Mouse (Mus musculus) limb, embryonic 13.5 days (tissue): ENCODE measurements around the gene Plekhg3. TPM values are rescaled to one million over a fixed set of nuclear protein-coding genes. Genes with fewer than 3 reads are reported as not detected.
A peak's percentile ranks its signal among the peaks of the same experiment; 100 is the strongest.

Source experiments
- ATAC-seq: fragments of 200-750 bp; cut with Nextera tagmentation; 2 replicates; pipeline ENCODE4 v1.8.0; 2017; ENCODE audit warnings: low read depth, moderate number of reproducible peaks, moderate TSS enrichment; ENCODE audit not compliant: low FRiP score
- H3K27ac ChIP-seq: fragments of 300-500 bp; sonication (generic); 2 replicates; pipeline ENCODE4 v1.5.1; 2015; ENCODE audit warnings: inconsistent platforms, mild to moderate bottlenecking, moderate library complexity
- H3K27me3 ChIP-seq: fragments of 300-500 bp; sonication (generic); 2 replicates; pipeline ENCODE4 v1.6.1; 2015; ENCODE audit warnings: mild to moderate bottlenecking, inconsistent platforms
- H3K36me3 ChIP-seq: fragments of 300-500 bp; sonication (generic); 2 replicates; pipeline ENCODE4 v1.6.1; 2015; ENCODE audit warnings: inconsistent platforms, mild to moderate bottlenecking, moderate library complexity
- H3K4me1 ChIP-seq: fragments of 300-500 bp; sonication (generic); 2 replicates; pipeline ENCODE4 v1.6.1; 2015; ENCODE audit warnings: inconsistent platforms
- H3K4me2 ChIP-seq: fragments of 300-500 bp; sonication (generic); replicated peaks from 2 replicates; pipeline ENCODE4 v1.6.1; 2015; ENCODE audit warnings: inconsistent platforms, mild to moderate bottlenecking, moderate library complexity
- H3K4me3 ChIP-seq: fragments of 300-500 bp; sonication (generic); 2 replicates; pipeline ENCODE4 v1.5.1; 2015; ENCODE audit warnings: moderate library complexity, mild to moderate bottlenecking, inconsistent platforms
- H3K9ac ChIP-seq: fragments of 300-500 bp; sonication (generic); 2 replicates; pipeline ENCODE4 v1.6.1; 2015; ENCODE audit warnings: mild to moderate bottlenecking, inconsistent platforms
- H3K9me3 ChIP-seq: fragments of 300-500 bp; sonication (generic); 2 replicates; pipeline ENCODE4 v1.6.1; 2016; ENCODE audit warnings: inconsistent platforms
- WGBS: fragments of 180-500 bp; shearing (Covaris S2); methylation state at CpG from one replicate; pipeline ENCODE4 v1.1.7; 2015; 5-methylcytosine and 5-hydroxymethylcytosine counted together
- microRNA-seq: library from miRNA; unstranded; fragments of <30 nt; microRNA quantifications from one replicate; pipeline ENCODE4, GENCODE M21; 2016
- polyA plus RNA-seq: library from polyadenylated mRNA; unstranded; fragments of >200 nt; fragmentation: Nextera tagmentation; extraction: Ambion mirVana; gene quantifications from 2 replicates; pipeline ENCODE4 v1.2.1, GENCODE M21; 2015

Plekhg3 gene
- polyA plus RNA-seq, 1 experiment from 2014 or later = 7.2 TPM

- Histone ChIP-seq H3K36me3 (no peaks in the 10 kb centered on the region), H3K27me3 (0 out of 2 replicates have a peak, but pooled peaks cover 3% of the 10 kb centered on the region), H3K9me3 (no peaks in the 10 kb centered on the region), H3K4me3 (no peak overlapping the region), H3K4me2 (no peak overlapping the region), H3K9ac (no peak overlapping the region), H3K27ac (no peak overlapping the region), H3K4me1 (peaks cover 9% of the 10 kb centered on the region; the same call in 1 of the 2 replicates)
- WGBS = 79% methylated on average over 15 of the region's 15 CpGs
- no peak for ATAC-seq
These were observed 78.4 kb downstream of the Plekhg3 start for GRCm38 (mm10) chr12:76608997-76609565.

GRCm38 (mm10) chr12:76612621-76613020 lies 81.9 kb downstream of the Plekhg3 start:
- H3K4me1 ChIP-seq = peaks cover 22% of the 10 kb centered on the region
- no peak overlapping the region for H3K4me2 ChIP-seq
- no peak overlapping the region for H3K27ac ChIP-seq
- WGBS = 86% methylated on average over 12 of the region's 12 CpGs
- H3K27me3 ChIP-seq = 0 out of 2 replicates have a peak, but pooled peaks cover 3% of the 10 kb centered on the region
- H3K36me3 ChIP-seq = no peaks in the 10 kb centered on the region
- no peak for ATAC-seq
- no peak overlapping the region for H3K9ac ChIP-seq
- no peak overlapping the region for H3K4me3 ChIP-seq
- H3K9me3 ChIP-seq = no peaks in the 10 kb centered on the region

- ATAC-seq = no peak
- no peak overlapping the region for H3K4me3 ChIP-seq
- H3K27me3 ChIP-seq = no peaks in the 10 kb centered on the region
- 29% methylated on average over 12 of the region's 12 CpGs for WGBS
- no peaks in the 10 kb centered on the region for H3K36me3 ChIP-seq
- no peaks in the 10 kb centered on the region for H3K9me3 ChIP-seq
- peak overlapping the region; percentile 76 for H3K27ac ChIP-seq
- H3K9ac ChIP-seq = no peak overlapping the region
- H3K4me1 ChIP-seq = peaks cover 40% of the 10 kb centered on the region
- no peak overlapping the region for H3K4me2 ChIP-seq
These were observed 84.3 kb downstream of the Plekhg3 start for GRCm38 (mm10) chr12:76614868-76615579.

GRCm38 (mm10) chr12:76615580-76615937 lies 84.9 kb downstream of the Plekhg3 start:
- Histone ChIP-seq H3K4me3 (no peak overlapping the region), H3K27me3 (no peaks in the 10 kb centered on the region), H3K36me3 (no peaks in the 10 kb centered on the region), H3K4me1 (peaks cover 40% of the 10 kb centered on the region), H3K9me3 (no peaks in the 10 kb centered on the region), H3K4me2 (no peak overlapping the region), H3K9ac (no peak overlapping the region), H3K27ac (peak overlapping the region; percentile 76)
- no peak for ATAC-seq
- WGBS = 58% methylated on average over 4 of the region's 4 CpGs

- ATAC-seq = no peak
- Histone ChIP-seq H3K4me1 (peaks cover 46% of the 10 kb centered on the region), H3K9ac (no peak overlapping the region), H3K27ac (peak overlapping the region; percentile 39; the same call in 1 of the 2 replicates), H3K4me3 (no peak overlapping the region), H3K36me3 (no peaks in the 10 kb centered on the region), H3K9me3 (no peaks in the 10 kb centered on the region), H3K4me2 (no peak overlapping the region), H3K27me3 (no peaks in the 10 kb centered on the region)
- WGBS = 68% methylated on average over 4 of the region's 4 CpGs
These were observed 87.5 kb downstream of the Plekhg3 start for GRCm38 (mm10) chr12:76618175-76618574.

- Histone ChIP-seq H3K9ac (no peak overlapping the region), H3K9me3 (no peaks in the 10 kb centered on the region), H3K36me3 (no peaks in the 10 kb centered on the region), H3K4me2 (no peak overlapping the region), H3K27ac (no peak overlapping the region), H3K4me3 (no peak overlapping the region), H3K4me1 (peaks cover 37% of the 10 kb centered on the region), H3K27me3 (no peaks in the 10 kb centered on the region)
- peak; percentile 21; the same call in 1 of the 2 replicates for ATAC-seq
- 50% methylated on average over 5 of the region's 5 CpGs for WGBS
These were observed 89.2 kb downstream of the Plekhg3 start for GRCm38 (mm10) chr12:76619847-76620246.

- H3K4me1 ChIP-seq = peaks cover 19% of the 10 kb centered on the region
- no peaks in the 10 kb centered on the region for H3K36me3 ChIP-seq
- ATAC-seq = no peak
- no peak overlapping the region for H3K9ac ChIP-seq
- WGBS = 66% methylated on average over 6 of the region's 6 CpGs
- H3K27ac ChIP-seq = no peak overlapping the region
- no peaks in the 10 kb centered on the region for H3K9me3 ChIP-seq
- H3K27me3 ChIP-seq = no peaks in the 10 kb centered on the region
- no peak overlapping the region for H3K4me3 ChIP-seq
- no peak overlapping the region for H3K4me2 ChIP-seq
These were observed 92.7 kb downstream of the Plekhg3 start for GRCm38 (mm10) chr12:76623374-76623773.

Small RNA genes within 50 kb of the gene (microRNA-seq; reads per million reads assigned to microRNA genes)
- not detected for gene Mir5135

Other genes starting within 250 kb of the Plekhg3 start
- 2.1 and 2.3 TPM in 2 replicates for gene Akap5, start 206.0 kb upstream of the Plekhg3 start, polyA plus RNA-seq
- gene Zbtb25, start 161.3 kb upstream of the Plekhg3 start, polyA plus RNA-seq = 21.6 and 22.3 TPM in 2 replicates
- 8.9 and 10.1 TPM in 2 replicates for gene Zbtb1, start 160.6 kb upstream of the Plekhg3 start, polyA plus RNA-seq
- 6.7 TPM in 2 replicates for gene Hspa2, start 126.7 kb upstream of the Plekhg3 start, polyA plus RNA-seq
- 4.5 and 4.8 TPM in 2 replicates for gene Ppp1r36, start 113.4 kb upstream of the Plekhg3 start, polyA plus RNA-seq
- 0.61 and 0.80 TPM in 2 replicates for gene Sptb, start 179.7 kb downstream of the Plekhg3 start, polyA plus RNA-seq
- 104 and 107 TPM in 2 replicates for gene Churc1, start 234.6 kb downstream of the Plekhg3 start, polyA plus RNA-seq
- gene Fntb, start 234.7 kb downstream of the Plekhg3 start, polyA plus RNA-seq = 42.6 and 44.1 TPM in 2 replicates